Mouse (Mus musculus) CD8-positive naive resting alpha-beta T cell, adult 2 months (primary cell): ENCODE results near the gene Lage3.
"Not testable (repeated sequence)": the region's sequence is repeated elsewhere in the genome, so short reads cannot be mapped to it uniquely, and the experiment has no call there.

Experiments used
- DNase-seq, 2 experiments: peaks; one replicate each; pipeline ENCODE4 v3.0.0; 2022; ENCODE audit warnings: low read depth in 2 of 2, low spot score in 2 of 2

The Lage3 gene

DNA sequence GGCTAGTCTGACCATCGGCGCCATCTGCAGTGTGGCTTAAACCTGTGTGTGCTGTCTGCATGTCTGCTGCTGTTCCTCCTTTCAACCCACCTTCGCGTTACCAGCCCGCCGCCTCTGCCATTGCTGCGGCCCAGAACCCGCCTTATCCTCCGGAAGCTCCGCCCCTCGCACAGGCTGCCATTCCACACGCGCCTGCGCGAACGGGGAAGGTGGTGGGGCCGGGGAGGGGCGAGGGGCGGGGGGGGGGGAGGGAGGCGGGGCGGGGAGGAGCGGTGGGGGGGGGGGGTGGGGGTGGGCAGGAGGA is at the start of gene Lage3:
TSS of gene Lage3 (minus strand) at position 152 of the 304 bp plus-strand sequence.
- peak; percentile 53 to 63 for DNase-seq

DNA sequence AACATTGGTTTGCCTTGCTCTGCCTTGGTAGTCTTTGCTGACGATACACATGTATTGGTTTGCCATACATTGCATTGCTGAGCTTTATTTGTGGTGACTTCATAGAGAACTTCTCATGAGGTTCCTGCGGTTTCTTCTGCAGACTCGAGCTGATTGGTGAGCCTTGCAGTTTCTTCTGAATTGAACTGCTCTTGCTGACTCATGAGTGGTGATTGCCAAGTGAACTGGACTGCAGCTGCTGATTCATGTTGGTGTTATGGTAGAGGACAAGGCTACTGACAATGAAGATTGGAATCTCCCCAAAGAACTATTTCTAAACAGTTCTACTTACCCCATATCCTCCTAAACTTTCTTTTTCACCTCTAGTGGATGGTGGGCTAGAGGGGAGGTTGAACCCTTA is 46.7 kb upstream of the Lage3 start:
- no peak for DNase-seq

GRCm38 (mm10) chrX:74392535-74393443 is 39.4 kb upstream of the Lage3 start, which contains the start of the genes Fam3a and Ikbkg:
Gene Fam3a, minus strand, starts transcription at chrX:74393272.
Gene Ikbkg, plus strand, starts transcription at chrX:74393290.
- peak; percentile 77 to 81 for DNase-seq

- DNase-seq: no peak
Observed at GRCm38 (mm10) chrX:74388153-74388552, 34.7 kb upstream of the Lage3 start.

DNA sequence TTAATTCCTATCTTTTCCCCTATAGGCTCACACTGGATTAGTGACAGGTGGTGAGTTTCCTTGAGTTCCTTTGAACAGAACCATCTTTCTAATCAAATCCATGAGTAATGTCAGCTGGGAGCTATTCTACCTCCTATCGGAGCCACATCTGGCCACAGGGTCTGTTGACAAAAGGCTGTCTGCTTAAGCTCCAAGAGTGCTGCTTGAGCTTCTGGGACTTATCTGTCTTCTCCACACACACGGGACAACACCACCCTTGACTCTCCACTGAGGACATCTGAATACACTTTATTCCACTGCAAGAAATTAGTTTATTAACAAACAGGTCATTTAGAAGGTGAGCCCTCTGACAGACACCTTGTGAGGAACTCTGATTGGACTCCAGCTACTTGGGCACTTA is 31.0 kb upstream of the Lage3 start:
- no peak for DNase-seq

- peak; percentile 80 to 82 for DNase-seq
Observed at GRCm38 (mm10) chrX:74372888-74373549, 19.6 kb upstream of the Lage3 start, which contains the start of the genes Ubl4a and Slc10a3. Gene Ubl4a, minus strand, starts transcription at chrX:74373218. Gene Slc10a3, minus strand, starts transcription at chrX:74373349.

GRCm38 (mm10) chrX:74368209-74368909 is 14.9 kb upstream of the Lage3 start:
- peak; percentile 24 to 33 for DNase-seq

DNA sequence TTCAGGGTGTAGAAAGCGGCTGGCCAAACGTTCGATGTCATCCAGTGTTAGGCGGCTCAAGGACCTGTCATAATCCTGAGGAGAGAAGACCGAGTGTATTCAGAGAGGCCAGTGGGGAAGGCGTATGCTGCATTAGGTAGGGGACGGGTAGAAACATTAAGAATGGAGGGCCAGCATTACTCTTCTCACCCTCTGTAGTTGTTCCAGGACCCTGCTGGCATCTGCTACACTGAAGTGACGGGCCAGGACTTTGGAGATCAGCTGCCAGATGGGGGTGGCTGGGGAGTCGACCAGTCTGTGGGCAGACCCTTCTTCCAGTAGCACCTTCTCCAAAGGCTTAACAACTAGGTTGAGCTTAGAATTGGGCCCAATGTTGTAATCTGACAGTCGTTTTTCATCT is 14.1 kb upstream of the Lage3 start:
- no peak for DNase-seq

- no peak for DNase-seq
Observed at GRCm38 (mm10) chrX:74359171-74359570, 5.8 kb upstream of the Lage3 start.

- not testable (repeated sequence) for DNase-seq
Observed at GRCm38 (mm10) chrX:74357069-74357468, 3.7 kb upstream of the Lage3 start.

- DNase-seq: no peak
Observed at GRCm38 (mm10) chrX:74352645-74353466, 562 bp downstream of the Lage3 start.

- DNase-seq: no peak
Observed at GRCm38 (mm10) chrX:74330166-74330930, 23.1 kb downstream of the Lage3 start.

DNA sequence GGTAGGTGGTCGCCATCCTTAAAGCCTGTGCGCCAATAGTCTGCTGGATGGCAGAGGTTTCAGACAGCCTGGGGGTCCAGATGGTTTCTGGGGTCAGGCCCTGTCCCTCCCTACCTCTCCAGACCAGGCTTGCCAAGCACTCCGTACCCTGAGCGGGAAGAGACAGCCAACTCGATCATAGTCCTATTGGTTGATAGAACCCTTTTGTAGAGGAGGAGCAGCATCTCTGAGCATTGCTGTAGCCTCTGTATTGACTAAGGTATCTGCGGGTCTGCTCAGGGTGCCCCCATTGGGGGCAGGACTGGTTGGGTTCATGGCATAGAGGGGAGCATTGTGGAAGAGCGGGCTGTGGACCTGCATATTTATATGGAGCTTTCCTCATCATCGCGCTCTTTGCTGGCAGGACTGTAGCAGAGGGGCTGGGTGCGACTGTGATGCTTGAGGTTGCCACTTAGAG is 24.2 kb downstream of the Lage3 start:
- DNase-seq: no peak

- peak; percentile 38 to 53 for DNase-seq
Observed at GRCm38 (mm10) chrX:74328725-74329161, 24.7 kb downstream of the Lage3 start, which contains the start of gene Plxna3. Gene Plxna3, plus strand, starts transcription at chrX:74329066.

DNA sequence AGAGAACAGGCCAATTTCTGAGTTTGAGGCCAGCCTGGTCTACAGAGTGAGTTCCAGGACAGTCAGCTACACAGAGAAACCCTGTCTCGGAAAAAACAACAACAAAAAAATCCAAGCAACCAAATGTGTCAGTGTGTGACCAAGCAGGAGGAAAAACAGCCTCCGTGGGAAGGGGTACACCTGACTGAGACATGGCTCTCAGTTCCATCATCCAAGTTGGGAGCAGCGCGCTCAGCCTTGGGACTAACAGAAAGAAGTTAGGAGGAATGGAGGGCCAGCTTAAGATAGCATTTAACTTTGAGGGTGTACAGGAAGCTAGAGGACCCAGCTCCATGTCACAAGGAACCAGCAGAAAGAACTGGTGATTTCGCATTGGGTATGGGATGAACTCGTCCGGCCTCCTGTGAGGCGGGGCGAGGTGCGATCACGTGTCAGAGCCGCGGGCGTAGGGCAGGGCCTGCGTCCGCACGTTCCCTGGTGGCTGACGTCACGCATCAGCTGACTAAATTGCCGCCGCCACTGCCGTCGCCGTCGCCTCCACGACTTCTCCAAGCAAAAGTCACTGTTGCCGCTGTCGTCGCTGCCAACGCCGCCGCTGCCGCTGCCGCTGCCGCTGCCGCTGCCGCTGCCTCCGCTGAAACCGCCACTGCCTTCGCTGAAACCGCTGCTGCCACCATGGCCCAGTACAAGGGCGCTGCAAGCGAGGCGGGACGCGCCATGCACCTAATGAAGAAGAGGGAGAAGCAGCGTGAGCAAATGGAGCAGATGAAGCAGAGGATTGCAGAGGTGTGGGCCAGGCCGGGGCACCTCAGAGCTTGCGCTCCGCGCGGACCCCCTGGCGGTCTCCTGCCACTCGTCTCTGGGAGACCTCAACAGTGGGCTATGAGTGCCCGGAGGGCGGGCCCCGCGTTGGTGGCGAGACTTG is 40.6 kb downstream of the Lage3 start, which contains the start of gene Fam50a:
TSS of gene Fam50a (plus strand) at position 494 of the 925 bp plus-strand sequence.
- peak; percentile 77 to 82 for DNase-seq

DNA sequence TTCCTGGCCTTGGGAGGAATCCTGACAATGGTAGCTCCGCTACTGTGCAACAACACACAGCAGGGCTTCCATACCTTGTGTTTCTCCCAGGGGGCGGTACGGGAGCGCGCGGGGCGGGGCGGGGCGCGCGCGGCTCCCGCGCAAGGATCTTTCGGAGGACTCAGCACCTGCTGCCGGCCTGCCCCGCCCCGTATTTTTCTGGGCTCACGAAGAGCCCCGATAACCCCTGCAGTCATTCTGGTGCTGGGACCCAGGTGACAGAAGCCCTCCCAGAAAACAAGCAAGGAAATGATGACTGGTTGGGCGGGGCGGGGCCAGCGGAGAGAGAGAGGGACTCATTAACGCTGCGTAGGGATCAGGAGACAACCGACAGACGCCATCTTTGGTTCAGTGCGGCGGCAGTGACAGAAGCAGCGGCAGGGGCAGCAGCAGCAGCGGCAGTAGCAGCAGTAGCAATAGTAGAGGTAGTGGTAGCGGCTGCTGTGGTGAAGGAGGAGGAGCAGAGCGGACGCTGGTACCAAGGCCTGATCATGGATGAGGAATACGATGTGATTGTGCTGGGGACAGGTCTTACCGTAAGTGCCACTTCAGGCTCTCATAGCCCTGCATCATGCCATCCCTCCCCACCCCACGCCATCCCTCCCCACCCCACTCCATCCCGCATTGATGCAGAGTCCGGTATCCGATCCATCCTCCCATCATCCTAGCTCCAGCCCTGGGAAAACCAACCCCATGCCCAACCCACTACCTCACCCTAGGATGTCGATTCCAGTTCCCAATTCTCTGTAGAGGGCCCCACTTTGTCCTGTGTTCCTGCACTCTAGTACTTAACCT is 48.3 kb downstream of the Lage3 start, which contains the start of gene Gdi1:
TSS of gene Gdi1 (plus strand) at position 132 of the 834 bp plus-strand sequence.
- DNase-seq: peak; percentile 69 to 74
